Mouse (Mus musculus): Measurements from ENCODE around the gene Gramd1b. TPM values are rescaled to one million over a fixed set of nuclear protein-coding genes. Genes with fewer than 3 reads are reported as not detected.

The Gramd1b gene
- polyA plus RNA-seq, 1 experiment from 2014 or later: 5.2 TPM

GRCm38 (mm10) chr9:40456191-40456590 is 75.0 kb downstream of the Gramd1b start:
- Histone ChIP-seq H3K27ac (peak overlapping the region; percentile 66), H3K4me3 (replicated peaks) (peak overlapping the region; percentile 59), H3K4me1 (replicated peaks) (no peaks in the 10 kb centered on the region; the same call in 1 of the 2 replicates), H3K36me3 (no peaks in the 10 kb centered on the region), H3K9me3 (no peaks in the 10 kb centered on the region), H3K27me3 (peaks cover 16% of the 10 kb centered on the region), H3K9ac (replicated peaks) (peak overlapping the region; percentile 60), H3K4me2 (peak overlapping the region; percentile 95)
- peak; percentile 84 for ATAC-seq (ENCODE audit: insufficient number of reproducible peaks, insufficient read depth, low FRiP score, low TSS enrichment, low read depth)
- 1% methylated on average over 7 of the region's 7 CpGs for WGBS

- H3K4me2 ChIP-seq: peak overlapping the region; percentile 95
- peak; percentile 41 for ATAC-seq (ENCODE audit: insufficient number of reproducible peaks, insufficient read depth, low FRiP score, low TSS enrichment, low read depth)
- under 1% methylated on average over 77 of the region's 77 CpGs for WGBS
- peak overlapping the region; percentile 59 for H3K4me3 ChIP-seq (replicated peaks)
- H3K9ac ChIP-seq (replicated peaks): peak overlapping the region; percentile 60
- no peaks in the 10 kb centered on the region for H3K36me3 ChIP-seq
- no peaks in the 10 kb centered on the region; the same call in 1 of the 2 replicates for H3K4me1 ChIP-seq (replicated peaks)
- no peaks in the 10 kb centered on the region for H3K9me3 ChIP-seq
- H3K27me3 ChIP-seq: peaks cover 16% of the 10 kb centered on the region
- H3K27ac ChIP-seq: peak overlapping the region; percentile 66
These were observed 75.6 kb downstream of the Gramd1b start for GRCm38 (mm10) chr9:40455336-40456185.

- H3K27ac ChIP-seq: no peak overlapping the region
- peak; percentile 23; the same call in 1 of the 2 replicates for ATAC-seq (ENCODE audit: insufficient number of reproducible peaks, insufficient read depth, low FRiP score, low TSS enrichment, low read depth)
These were observed 76.2 kb downstream of the Gramd1b start for GRCm38 (mm10) chr9:40455020-40455335.

GRCm38 (mm10) chr9:40453889-40454288 is 77.3 kb downstream of the Gramd1b start:
- WGBS: 88% methylated on average over 6 of the region's 6 CpGs
- H3K4me1 ChIP-seq (replicated peaks): no peaks in the 10 kb centered on the region; the same call in 1 of the 2 replicates
- no peaks in the 10 kb centered on the region for H3K36me3 ChIP-seq
- peaks cover 16% of the 10 kb centered on the region for H3K27me3 ChIP-seq
- H3K9me3 ChIP-seq: no peaks in the 10 kb centered on the region
- ATAC-seq (ENCODE audit: insufficient number of reproducible peaks, insufficient read depth, low FRiP score, low TSS enrichment, low read depth): no peak
- H3K27ac ChIP-seq: no peak overlapping the region
- H3K9ac ChIP-seq (replicated peaks): no peak overlapping the region
- no peak overlapping the region for H3K4me3 ChIP-seq (replicated peaks)
- peak overlapping the region; percentile 95 for H3K4me2 ChIP-seq

More at GRCm38 (mm10) chr9:40455020-40455335, 76.2 kb downstream of the Gramd1b start:
- WGBS: 2% methylated on average over 8 of the region's 8 CpGs
- Histone ChIP-seq H3K27me3 (peaks cover 16% of the 10 kb centered on the region), H3K9me3 (no peaks in the 10 kb centered on the region), H3K4me2 (peak overlapping the region; percentile 95), H3K36me3 (no peaks in the 10 kb centered on the region), H3K4me3 (replicated peaks) (peak overlapping the region; percentile 59), H3K9ac (replicated peaks) (peak overlapping the region; percentile 60), H3K4me1 (replicated peaks) (no peaks in the 10 kb centered on the region; the same call in 1 of the 2 replicates)

- Histone ChIP-seq H3K27me3 (peaks cover 16% of the 10 kb centered on the region), H3K27ac (no peak overlapping the region), H3K4me3 (replicated peaks) (no peak overlapping the region), H3K4me2 (no peak overlapping the region), H3K9ac (replicated peaks) (no peak overlapping the region), H3K36me3 (no peaks in the 10 kb centered on the region), H3K4me1 (replicated peaks) (no peaks in the 10 kb centered on the region; the same call in 1 of the 2 replicates), H3K9me3 (no peaks in the 10 kb centered on the region)
- ATAC-seq (ENCODE audit: insufficient number of reproducible peaks, insufficient read depth, low FRiP score, low TSS enrichment, low read depth): no peak
- WGBS: 67% methylated on average over 5 of the region's 5 CpGs
These were observed 79.0 kb downstream of the Gramd1b start for GRCm38 (mm10) chr9:40452208-40452607.

- Histone ChIP-seq H3K4me2 (no peak overlapping the region), H3K27ac (no peak overlapping the region)
- no peak for ATAC-seq (ENCODE audit: insufficient number of reproducible peaks, insufficient read depth, low FRiP score, low TSS enrichment, low read depth)
These were observed 80.4 kb downstream of the Gramd1b start for GRCm38 (mm10) chr9:40450776-40451175.

GRCm38 (mm10) chr9:40450417-40450714 is 80.8 kb downstream of the Gramd1b start:
- no peak for ATAC-seq (ENCODE audit: insufficient number of reproducible peaks, insufficient read depth, low FRiP score, low TSS enrichment, low read depth)
- no peak overlapping the region for H3K4me3 ChIP-seq (replicated peaks)
- H3K27ac ChIP-seq: no peak overlapping the region
- peaks cover 16% of the 10 kb centered on the region for H3K27me3 ChIP-seq
- H3K9ac ChIP-seq (replicated peaks): no peak overlapping the region
- no peak overlapping the region for H3K4me2 ChIP-seq
- no peaks in the 10 kb centered on the region for H3K9me3 ChIP-seq
- H3K36me3 ChIP-seq: no peaks in the 10 kb centered on the region
- no peaks in the 10 kb centered on the region for H3K4me1 ChIP-seq (replicated peaks)
- WGBS: 74% methylated on average over 7 of the region's 7 CpGs

More at GRCm38 (mm10) chr9:40450776-40451175, 80.4 kb downstream of the Gramd1b start:
- Histone ChIP-seq H3K4me1 (replicated peaks) (no peaks in the 10 kb centered on the region), H3K27me3 (peaks cover 16% of the 10 kb centered on the region), H3K4me3 (replicated peaks) (no peak overlapping the region), H3K36me3 (no peaks in the 10 kb centered on the region), H3K9me3 (no peaks in the 10 kb centered on the region), H3K9ac (replicated peaks) (no peak overlapping the region)
- 78% methylated on average over 5 of the region's 5 CpGs for WGBS

- H3K27ac ChIP-seq: no peak overlapping the region
- H3K9me3 ChIP-seq: no peaks in the 10 kb centered on the region
- no peaks in the 10 kb centered on the region for H3K4me1 ChIP-seq (replicated peaks)
- no peak; the same call in 1 of the 2 replicates for ATAC-seq (ENCODE audit: insufficient number of reproducible peaks, insufficient read depth, low FRiP score, low TSS enrichment, low read depth)
- no peak overlapping the region for H3K4me2 ChIP-seq
- peaks cover 14% of the 10 kb centered on the region for H3K27me3 ChIP-seq
- H3K9ac ChIP-seq (replicated peaks): no peak overlapping the region
- H3K36me3 ChIP-seq: no peaks in the 10 kb centered on the region
- no peak overlapping the region for H3K4me3 ChIP-seq (replicated peaks)
- 72% methylated on average over 10 of the region's 10 CpGs for WGBS
These were observed 81.4 kb downstream of the Gramd1b start for GRCm38 (mm10) chr9:40449610-40450416.

GRCm38 (mm10) chr9:40448646-40449243 is 82.4 kb downstream of the Gramd1b start:
- no peaks in the 10 kb centered on the region for H3K4me1 ChIP-seq (replicated peaks)
- H3K36me3 ChIP-seq: no peaks in the 10 kb centered on the region
- peaks cover 3% of the 10 kb centered on the region; the same call in 1 of the 2 replicates for H3K27me3 ChIP-seq
- H3K4me3 ChIP-seq (replicated peaks): no peak overlapping the region
- H3K27ac ChIP-seq: no peak overlapping the region
- ATAC-seq (ENCODE audit: insufficient number of reproducible peaks, insufficient read depth, low FRiP score, low TSS enrichment, low read depth): no peak
- no peak overlapping the region for H3K9ac ChIP-seq (replicated peaks)
- H3K4me2 ChIP-seq: no peak overlapping the region
- 92% methylated on average over 2 of the region's 2 CpGs for WGBS
- H3K9me3 ChIP-seq: no peaks in the 10 kb centered on the region

- Histone ChIP-seq H3K27me3 (no peaks in the 10 kb centered on the region), H3K36me3 (no peaks in the 10 kb centered on the region), H3K9ac (replicated peaks) (no peak overlapping the region), H3K27ac (no peak overlapping the region), H3K4me3 (replicated peaks) (no peak overlapping the region), H3K9me3 (no peaks in the 10 kb centered on the region), H3K4me2 (no peak overlapping the region), H3K4me1 (replicated peaks) (no peaks in the 10 kb centered on the region)
- WGBS: 80% methylated on average over 4 of the region's 4 CpGs
- ATAC-seq (ENCODE audit: insufficient number of reproducible peaks, insufficient read depth, low FRiP score, low TSS enrichment, low read depth): no peak
These were observed 83.9 kb downstream of the Gramd1b start for GRCm38 (mm10) chr9:40447265-40447664.

- 91% methylated on average over 6 of the region's 6 CpGs for WGBS
- Histone ChIP-seq H3K9ac (replicated peaks) (no peak overlapping the region), H3K27ac (no peak overlapping the region), H3K4me2 (no peak overlapping the region), H3K9me3 (no peaks in the 10 kb centered on the region), H3K36me3 (no peaks in the 10 kb centered on the region), H3K4me3 (replicated peaks) (no peak overlapping the region), H3K4me1 (replicated peaks) (no peaks in the 10 kb centered on the region), H3K27me3 (no peaks in the 10 kb centered on the region)
- no peak for ATAC-seq (ENCODE audit: insufficient number of reproducible peaks, insufficient read depth, low FRiP score, low TSS enrichment, low read depth)
These were observed 86.2 kb downstream of the Gramd1b start for GRCm38 (mm10) chr9:40444961-40445360.

Measured in limb, embryonic 12.5 days (tissue).